Mouse (Mus musculus) MEL-GATA-1-ER (cell line): Measurements from ENCODE around the gene Tpk1.
A peak's percentile ranks its signal among the peaks of the same experiment; 100 is the strongest.
"Not testable (repeated sequence)": the region's sequence is repeated elsewhere in the genome, so short reads cannot be mapped to it uniquely, and the experiment has no call there.

Source experiments
- DNase-seq: peaks from one replicate; pipeline ENCODE4 v3.0.0-alpha.2; 2012; ENCODE audit warnings: low read depth; ENCODE audit errors: extremely low read depth

The Tpk1 gene

GRCm38 (mm10) chr6:43642375-43642774 lies 23.7 kb downstream of the Tpk1 start:
- no peak for DNase-seq

DNA sequence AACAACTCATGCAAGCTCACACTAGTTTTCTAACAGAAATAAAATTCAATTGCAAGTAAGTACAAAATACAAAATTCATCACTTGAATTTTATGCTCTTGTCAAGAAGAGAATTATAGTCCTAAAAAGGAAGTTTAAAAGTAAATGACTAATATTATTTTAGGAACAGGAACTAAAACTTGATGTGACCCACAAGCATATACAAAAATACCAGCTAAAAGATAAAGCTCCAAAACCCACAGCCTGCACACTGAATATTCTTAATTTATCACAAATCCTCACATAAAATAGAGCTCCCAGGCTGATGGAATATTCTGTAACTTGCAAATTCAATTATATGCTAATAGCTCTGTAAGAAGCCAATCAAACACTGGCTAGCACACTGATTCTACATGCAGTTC lies 25.5 kb downstream of the Tpk1 start:
- peak; percentile 44 for DNase-seq

DNA sequence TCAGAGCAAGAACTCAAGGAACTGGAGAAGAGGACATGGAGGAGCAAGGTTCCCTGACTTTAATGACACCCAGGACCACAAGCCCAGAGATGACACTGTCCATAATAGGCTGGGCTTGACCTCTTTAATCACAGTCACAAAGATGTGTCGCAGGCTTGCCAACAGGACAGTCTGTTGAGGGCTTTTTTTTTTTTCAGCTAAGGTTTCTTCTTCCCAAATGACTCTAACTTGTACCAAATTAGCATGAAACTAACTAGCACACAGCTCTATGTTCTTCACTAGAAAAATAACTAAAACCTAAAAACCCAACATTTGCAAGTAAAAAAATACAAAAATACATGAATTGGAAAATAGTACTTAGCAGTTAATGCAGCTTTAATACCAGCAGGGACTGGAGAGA lies 27.2 kb downstream of the Tpk1 start:
- DNase-seq: no peak

DNA sequence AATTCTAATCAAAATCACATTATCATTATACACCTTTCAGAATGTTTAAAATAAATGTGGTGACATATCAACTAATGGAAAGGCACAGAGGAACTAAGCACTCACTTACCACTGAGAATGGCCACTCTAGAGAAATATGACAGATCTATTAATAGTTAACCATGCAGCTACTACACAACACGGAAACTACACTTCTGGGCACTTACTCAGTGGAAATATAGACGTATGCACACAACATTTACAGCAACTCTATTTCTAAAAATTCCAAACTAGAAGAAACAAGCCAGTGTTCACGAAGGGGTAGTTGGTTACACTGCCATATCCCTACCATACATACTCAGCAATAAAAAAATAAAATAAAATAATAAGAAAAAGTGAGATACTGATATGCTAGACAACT lies 28.0 kb downstream of the Tpk1 start:
- DNase-seq: no peak

GRCm38 (mm10) chr6:43636980-43637638 lies 29.0 kb downstream of the Tpk1 start:
- no peak for DNase-seq

- no peak for DNase-seq
Measured at GRCm38 (mm10) chr6:43633308-43633963, 32.6 kb downstream of the Tpk1 start.

GRCm38 (mm10) chr6:43632871-43633270 lies 33.2 kb downstream of the Tpk1 start:
- no peak for DNase-seq

DNA sequence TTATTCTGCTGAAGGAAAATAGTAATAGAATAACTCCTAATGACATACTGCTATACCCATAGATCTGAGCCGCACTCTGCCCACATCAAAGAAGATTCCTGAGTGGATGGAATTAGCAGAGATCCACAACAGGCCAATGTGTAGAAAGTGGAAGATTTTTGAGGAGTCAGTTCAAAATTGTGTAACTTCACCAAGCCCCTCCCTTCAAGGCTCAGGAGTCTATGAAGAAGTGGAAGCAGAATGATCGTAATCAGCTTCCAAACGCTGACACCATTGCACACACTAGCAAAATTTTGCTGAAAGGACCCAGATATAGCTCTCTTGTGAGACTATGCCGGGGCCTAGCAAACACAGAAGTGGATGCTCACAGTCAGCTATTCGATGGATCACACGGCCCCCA lies 42.6 kb downstream of the Tpk1 start:
- DNase-seq: not testable (repeated sequence)

DNA sequence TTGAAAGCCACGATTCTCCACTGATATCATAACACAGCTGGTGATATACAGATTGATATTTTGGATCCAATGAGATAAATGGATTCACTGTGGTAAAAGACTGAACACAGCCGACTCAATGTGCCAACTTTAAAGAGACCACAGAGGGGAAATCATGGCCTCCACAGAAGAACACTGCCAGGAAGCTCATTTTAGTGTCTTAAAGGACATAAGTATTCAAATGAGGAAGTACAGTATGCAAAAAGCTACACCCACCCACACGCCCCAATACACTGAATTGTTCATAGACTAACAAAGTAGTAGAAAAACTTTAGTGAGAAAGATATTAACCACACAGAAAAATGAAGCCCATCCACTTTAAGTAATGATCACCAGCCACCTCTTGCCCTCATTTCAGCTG lies 46.8 kb downstream of the Tpk1 start:
- peak; percentile 45 for DNase-seq

DNA sequence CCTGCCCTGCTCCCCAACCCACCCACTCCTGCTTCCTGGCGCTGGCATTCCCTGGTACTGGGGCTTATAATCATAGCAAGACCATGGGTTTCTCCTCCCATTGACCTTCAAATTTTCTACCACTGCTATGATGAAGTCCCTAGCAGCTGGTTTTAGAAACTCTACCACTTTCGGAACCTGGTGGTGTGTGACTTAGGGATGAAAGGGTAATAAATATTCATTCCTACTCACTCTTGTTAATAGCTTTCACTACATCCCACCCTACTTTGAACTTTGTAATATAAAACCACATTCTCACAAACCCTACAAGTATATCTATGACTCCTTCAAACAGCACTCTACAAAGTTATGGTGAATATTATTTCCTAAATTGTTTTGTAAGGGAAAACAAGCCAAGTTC lies 54.3 kb downstream of the Tpk1 start:
- no peak for DNase-seq

- no peak for DNase-seq
Measured at GRCm38 (mm10) chr6:43590841-43591541, 75.1 kb downstream of the Tpk1 start.

DNA sequence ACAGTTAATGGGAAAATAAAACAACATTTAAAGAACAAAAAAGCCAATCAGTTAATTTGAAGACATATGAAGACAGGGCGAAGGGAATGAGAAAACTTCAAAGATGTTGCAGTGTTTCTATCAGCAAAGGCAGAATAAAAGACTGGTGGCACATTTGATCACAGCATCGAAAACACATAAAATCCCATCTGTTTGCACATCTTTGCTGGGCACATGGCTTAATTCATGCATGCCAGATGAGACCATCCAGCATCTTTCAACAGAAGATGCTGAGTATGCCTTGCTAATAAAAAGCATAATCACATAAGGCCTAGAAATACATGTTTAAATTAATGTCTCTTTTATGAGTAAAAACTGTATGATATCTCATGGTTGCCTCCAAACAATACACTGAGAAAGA lies 80.8 kb downstream of the Tpk1 start:
- DNase-seq: no peak

GRCm38 (mm10) chr6:43581809-43582208 lies 84.3 kb downstream of the Tpk1 start:
- DNase-seq: no peak

GRCm38 (mm10) chr6:43567885-43568284 lies 98.2 kb downstream of the Tpk1 start:
- no peak for DNase-seq

- DNase-seq: no peak
Measured at GRCm38 (mm10) chr6:43562474-43562873, 103.6 kb downstream of the Tpk1 start.

- DNase-seq: no peak
Measured at GRCm38 (mm10) chr6:43551410-43551809, 114.7 kb downstream of the Tpk1 start.

- DNase-seq: peak; percentile 23
Measured at GRCm38 (mm10) chr6:43546537-43546936, 119.5 kb downstream of the Tpk1 start.

GRCm38 (mm10) chr6:43537252-43537870 lies 128.7 kb downstream of the Tpk1 start:
- DNase-seq: no peak

DNA sequence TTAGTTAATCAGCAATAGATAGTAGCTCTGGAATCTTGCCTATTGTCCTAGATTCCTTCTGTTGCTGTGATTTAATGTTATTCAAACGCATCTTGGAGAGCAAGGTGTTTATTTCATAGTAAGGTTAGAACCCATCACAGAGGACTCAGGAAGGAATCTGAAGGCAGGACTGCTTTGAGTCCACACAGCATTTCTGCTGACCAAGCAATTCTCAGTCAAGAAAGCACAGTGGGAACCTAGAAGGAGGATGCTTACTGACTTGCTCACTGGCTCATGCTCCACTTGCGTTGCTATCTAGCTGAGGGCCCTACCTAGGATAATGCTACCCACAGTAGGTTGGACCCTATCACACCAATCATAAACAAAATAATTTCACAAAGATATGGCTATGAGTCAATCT lies 130.6 kb downstream of the Tpk1 start:
- no peak for DNase-seq

DNA sequence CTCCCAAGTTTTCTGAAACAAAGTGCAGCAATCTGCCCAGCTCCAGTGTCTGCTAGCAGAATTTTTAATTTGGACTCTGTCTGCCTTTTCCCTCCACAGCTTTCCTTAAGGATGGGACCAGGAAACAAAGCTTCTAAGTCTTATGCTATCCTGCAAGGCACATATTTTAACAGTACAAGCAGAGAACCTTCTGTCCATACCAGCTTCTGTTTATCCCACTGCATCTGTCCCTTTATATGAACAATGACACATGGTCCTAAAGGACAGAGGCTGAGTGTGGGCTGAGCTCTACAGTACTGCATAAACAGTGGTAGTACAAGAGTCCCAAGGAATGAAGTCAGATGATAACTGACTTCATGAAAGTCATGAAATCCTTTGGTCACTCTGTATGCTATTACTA lies 132.8 kb downstream of the Tpk1 start:
- no peak for DNase-seq

DNA sequence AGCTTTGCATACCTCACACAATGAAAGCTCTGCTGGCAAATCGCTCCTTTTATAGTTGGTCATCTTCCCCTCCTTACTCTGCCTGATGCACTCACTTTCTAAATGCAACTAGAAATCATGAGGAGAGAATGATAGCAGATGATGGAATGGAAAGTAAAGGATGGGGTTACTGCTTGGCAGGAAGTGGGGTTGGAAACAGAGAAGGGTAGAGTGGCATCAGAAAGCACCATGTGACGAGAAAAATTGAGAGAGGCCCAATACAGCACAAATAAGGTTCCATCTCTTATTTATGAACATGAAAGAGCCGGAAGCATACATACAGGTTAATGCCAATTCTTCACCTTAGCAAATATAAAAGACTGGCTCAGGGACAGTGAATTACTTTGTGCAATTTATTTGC lies 133.3 kb downstream of the Tpk1 start:
- DNase-seq: no peak

- no peak for DNase-seq
Measured at GRCm38 (mm10) chr6:43531996-43532395, 134.1 kb downstream of the Tpk1 start.
